Mouse (Mus musculus): ENCODE results near the gene Ppia.
A peak's percentile ranks its signal among the peaks of the same experiment; 100 is the strongest.
"Not testable (repeated sequence)": the region's sequence is repeated elsewhere in the genome, so short reads cannot be mapped to it uniquely, and the experiment has no call there.

Gene Ppia

GRCm38 (mm10) chr11:6404699-6405566 lies 10.3 kb upstream of the Ppia start:
- DNase-seq (ENCODE audit: low spot score in 2 of 2), result peak in 1 of 2 experiments; percentile 62

GRCm38 (mm10) chr11:6405591-6406081 lies 9.6 kb upstream of the Ppia start:
- DNase-seq (ENCODE audit: low spot score in 2 of 2), result no peak

DNA sequence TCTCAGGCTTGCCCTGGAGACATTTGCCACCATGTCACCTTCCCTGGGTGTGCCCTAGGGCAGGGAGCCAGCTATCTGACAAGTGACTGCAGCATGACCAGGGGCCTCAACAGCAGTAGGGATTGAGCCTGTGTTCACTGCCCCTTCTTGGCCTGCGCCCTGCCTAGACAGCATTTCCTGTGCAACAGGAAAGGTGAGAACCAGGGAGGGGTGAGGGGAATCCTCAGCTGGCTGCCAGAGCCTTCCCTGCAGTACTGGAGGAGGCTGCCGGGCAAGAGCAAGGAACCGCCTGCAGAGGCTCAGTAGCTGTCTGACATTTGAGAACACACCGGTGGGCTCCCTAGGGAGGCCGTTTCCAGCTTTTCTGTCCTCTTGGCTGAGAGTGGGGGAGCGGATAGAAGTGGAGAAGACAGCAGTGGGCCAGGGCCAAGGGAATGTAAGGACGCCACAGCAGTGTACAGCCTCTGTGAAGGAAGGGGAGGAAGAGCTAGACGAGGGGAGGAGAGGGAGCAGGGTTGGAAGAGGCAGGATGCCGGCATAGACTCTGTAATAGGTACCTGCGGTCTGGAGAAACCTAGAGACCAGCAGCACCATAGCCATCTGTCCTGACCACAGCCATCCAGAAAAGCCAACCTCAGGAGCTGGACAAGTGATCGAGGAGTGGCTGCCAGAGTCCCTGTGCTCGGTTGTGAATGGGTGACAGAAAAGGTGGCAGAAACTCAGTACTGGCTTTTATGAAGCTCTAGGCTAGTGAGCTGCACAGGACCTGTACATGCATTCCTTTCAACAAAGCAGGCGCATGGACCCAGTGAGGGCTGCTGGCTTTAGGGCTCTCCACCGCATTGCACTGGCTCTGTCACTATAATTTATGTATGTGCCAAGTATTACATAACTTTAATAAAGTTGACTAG lies 8.7 kb upstream of the Ppia start:
- DNase-seq (ENCODE audit: low spot score in 2 of 2), result peak in 1 of 2 experiments; percentile 28

DNA sequence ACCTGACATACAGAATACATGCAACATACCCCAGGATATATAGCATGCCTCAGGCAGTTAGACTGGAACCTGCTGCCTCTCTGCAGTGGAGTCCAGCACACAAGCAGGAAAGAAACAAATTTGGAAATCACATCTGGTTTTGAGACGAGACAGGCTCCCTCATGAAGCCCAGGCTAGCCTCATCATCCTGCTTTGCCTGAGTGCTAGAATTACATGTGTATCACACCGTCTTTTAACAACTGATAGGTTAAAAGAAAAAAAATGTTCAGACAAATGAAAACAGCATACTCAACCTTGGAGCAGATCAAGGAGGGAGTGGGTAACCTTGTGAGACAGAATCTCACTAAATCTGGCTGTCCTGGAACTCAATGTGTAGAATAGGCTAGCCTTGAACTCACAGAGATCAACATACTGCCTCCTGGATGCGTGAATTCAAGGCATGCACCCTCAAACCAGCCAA lies 8.1 kb upstream of the Ppia start:
- no peak for DNase-seq (ENCODE audit: low spot score in 2 of 2)

DNA sequence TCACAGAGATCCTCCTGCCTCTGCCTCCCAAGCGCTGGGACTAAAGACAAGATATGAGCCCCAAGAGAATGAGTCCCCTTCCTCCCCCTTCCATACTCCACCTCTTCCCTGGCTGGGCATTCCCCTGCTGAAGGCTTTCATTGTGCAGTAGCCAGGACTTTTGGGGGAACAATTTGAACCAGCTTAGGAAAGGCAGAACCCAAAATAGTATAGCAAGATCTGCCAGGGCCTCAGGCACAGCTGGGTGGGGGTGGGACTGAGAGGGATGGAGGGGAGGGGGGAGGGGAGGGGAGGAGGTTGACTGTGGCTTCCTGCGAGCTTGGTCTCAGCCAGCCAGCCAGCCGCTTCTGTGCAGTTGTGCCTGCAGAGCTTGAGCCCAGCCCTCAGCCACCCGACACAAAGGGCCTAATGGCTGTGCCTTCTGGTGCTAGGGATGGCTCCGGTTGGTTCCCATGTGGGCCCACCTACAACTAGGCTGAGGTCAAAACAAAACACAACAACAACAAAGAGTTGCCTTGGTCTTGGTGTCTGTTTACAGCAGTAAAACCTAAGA lies 5.1 kb upstream of the Ppia start:
- DNase-seq (ENCODE audit: low spot score in 2 of 2), result no peak

- not testable (repeated sequence) for DNase-seq (ENCODE audit: low spot score in 2 of 2)
Measured at GRCm38 (mm10) chr11:6410755-6411154, 4.5 kb upstream of the Ppia start.

DNA sequence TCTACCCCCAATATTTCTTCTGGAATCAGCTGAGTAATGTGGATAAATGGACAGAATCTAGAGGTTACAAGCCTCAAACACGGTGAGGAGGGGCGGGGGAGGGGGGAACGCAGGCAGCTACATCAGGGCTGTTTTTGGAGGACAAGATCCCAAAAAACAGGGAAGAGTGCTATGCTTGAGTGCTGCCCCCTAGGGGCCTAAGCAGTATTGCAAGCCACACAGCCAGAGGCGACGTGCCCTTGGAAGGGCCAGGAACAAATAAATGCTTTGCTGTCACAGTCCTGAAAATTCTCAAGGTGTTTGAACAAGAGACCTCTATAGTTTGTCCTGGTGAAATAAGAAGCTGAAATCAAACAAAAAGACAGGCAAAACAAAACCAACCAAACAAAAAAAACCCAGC lies 3.6 kb upstream of the Ppia start:
- DNase-seq (ENCODE audit: low spot score in 2 of 2), result peak; percentile 56 to 85

GRCm38 (mm10) chr11:6413264-6413663 lies 2.0 kb upstream of the Ppia start:
- no peak for DNase-seq (ENCODE audit: low spot score in 2 of 2)

DNA sequence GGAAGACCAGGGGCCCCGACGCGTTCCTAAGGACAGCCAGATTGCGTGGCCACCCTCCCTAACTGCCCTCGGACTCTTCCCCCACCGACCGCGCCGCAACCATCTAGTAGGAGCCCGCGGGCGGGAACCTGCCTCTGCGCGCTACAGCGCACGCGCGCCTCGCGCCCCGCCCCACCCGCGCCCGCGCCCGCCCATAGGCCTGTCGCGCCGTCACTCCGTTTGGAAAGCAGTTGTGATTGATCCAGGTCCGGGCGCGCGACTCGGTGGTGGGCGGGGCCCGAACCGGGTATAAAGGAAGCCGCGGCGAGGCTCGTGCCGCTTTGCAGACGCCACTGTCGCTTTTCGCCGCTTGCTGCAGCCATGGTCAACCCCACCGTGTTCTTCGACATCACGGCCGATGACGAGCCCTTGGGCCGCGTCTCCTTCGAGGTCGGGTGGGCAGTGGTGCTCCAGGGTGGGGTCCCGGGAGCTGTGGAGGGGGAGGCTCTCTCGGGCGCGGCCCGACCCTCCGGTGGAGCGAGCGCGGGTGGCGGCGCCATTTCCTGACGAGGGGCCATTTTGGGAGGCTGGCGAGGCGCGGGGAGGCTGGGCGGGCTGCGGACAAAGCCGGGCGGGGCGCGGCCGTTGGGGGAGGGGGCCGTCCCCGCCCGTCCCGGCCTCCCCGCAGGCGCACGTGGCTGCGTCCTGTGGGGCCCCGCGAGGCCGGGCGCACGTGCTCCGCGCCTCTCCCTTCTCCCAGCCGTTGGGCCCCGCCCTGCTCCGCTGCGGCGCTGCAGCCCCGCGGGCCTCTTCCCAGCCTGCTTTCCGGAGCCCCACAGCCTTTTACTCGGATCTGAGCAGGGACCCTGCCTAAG lies 535 bp downstream of the Ppia start:
- peak; percentile 99 to 100 for DNase-seq (ENCODE audit: low spot score in 2 of 2)

- peak; percentile 77 to 84 for DNase-seq (ENCODE audit: low spot score in 2 of 2)
Measured at GRCm38 (mm10) chr11:6416405-6417034, 1.3 kb downstream of the Ppia start.

GRCm38 (mm10) chr11:6417069-6417468 lies 1.8 kb downstream of the Ppia start:
- no peak for DNase-seq (ENCODE audit: low spot score in 2 of 2)

- DNase-seq (ENCODE audit: low spot score in 2 of 2), result no peak
Measured at GRCm38 (mm10) chr11:6417490-6417889, 2.2 kb downstream of the Ppia start.

GRCm38 (mm10) chr11:6418751-6419150 lies 3.5 kb downstream of the Ppia start:
- DNase-seq (ENCODE audit: low spot score in 2 of 2), result no peak

DNA sequence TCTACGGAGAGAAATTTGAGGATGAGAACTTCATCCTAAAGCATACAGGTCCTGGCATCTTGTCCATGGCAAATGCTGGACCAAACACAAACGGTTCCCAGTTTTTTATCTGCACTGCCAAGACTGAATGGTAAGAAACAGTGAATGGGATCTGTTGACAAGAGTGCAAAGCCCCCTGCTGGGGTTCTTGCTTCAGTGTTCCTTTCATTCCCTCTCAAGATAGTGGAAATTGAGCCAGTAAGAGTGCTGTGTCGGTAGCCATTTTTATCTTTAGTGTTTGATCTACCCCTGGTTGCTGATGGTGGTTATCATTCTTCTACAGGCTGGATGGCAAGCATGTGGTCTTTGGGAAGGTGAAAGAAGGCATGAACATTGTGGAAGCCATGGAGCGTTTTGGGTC lies 3.9 kb downstream of the Ppia start:
- DNase-seq (ENCODE audit: low spot score in 2 of 2), result not testable (repeated sequence)

DNA sequence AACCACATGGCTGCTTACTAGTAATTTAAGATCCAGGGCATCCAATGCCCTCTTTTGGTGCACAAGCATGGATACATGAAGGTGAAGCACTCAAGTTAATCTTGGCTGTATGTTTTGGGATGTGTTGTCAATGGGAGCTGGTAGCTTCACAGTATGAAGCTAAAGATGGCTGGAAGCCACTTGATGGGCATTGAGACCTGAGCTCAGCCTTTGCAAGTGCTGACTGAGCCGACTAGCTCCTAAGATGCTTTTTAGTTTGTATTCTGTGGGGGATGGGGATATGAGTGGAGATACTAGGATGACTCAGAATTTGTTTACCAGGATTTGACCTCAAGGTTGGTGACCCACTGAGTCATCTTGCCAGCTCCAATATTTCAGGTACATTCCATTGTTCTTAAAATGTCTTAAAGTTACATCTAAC lies 5.0 kb downstream of the Ppia start:
- DNase-seq (ENCODE audit: low spot score in 2 of 2), result no peak

- no peak for DNase-seq (ENCODE audit: low spot score in 2 of 2)
Measured at GRCm38 (mm10) chr11:6420722-6421350, 5.6 kb downstream of the Ppia start.

GRCm38 (mm10) chr11:6430186-6430585 lies 14.9 kb downstream of the Ppia start:
- no peak for DNase-seq (ENCODE audit: low spot score in 2 of 2)

DNA sequence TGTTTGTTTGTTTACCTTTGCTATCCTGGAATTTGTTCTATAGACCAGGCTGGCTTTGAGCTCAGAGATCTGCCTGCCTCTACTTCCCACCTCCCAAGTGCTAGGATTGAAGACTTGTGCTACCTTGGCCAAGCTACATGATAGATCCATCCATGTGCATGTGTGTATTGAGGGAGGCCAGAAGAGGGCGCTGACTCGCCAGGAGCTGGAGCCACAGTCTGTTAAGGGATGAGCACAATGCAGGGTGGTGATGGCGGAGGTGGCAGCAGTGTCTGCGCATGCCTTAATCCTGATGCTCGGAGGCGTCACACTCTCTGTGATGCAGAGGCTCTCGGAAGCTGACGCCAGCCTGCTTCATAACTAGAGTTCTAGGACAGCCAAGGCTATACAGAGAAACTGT lies 21.2 kb downstream of the Ppia start:
- DNase-seq (ENCODE audit: low spot score in 2 of 2), result peak; percentile 29 to 57

DNA sequence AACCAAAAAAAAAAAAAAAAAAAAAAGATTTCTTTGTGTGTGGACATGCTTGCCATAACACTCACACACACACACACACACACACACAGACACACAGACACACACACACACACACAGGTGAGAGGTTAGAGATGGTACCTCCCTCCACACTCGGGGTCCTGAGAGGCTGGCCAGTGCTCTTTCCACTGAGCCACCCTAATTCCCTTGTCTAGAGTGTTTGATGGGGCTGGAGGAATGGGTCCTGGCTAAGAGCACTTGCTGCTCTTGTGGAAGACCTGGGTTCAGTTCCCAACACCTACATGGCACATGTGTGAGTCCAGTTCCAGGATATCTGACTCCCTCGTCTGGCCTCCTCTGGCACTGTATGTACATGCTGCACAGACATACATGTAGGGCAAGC lies 22.4 kb downstream of the Ppia start:
- DNase-seq (ENCODE audit: low spot score in 2 of 2), result no peak

DNA sequence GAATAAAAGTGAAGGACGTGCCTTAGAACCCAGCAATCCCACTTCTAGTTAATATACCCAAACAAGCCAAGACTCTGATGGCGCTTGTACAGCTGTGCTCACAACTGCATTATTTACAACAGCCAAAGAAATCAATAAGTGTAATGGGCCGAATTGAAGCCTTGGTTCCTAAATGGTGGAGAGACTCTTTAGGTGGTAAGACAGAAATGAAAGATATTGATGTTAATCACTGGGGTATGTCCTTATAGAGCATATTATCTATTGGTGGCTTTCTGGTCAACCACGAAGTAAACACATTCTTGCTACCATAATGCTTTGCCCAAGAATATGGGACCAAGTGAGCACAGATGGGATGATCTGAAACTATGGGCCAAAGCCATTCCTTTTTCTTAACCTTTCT lies 24.9 kb downstream of the Ppia start:
- DNase-seq (ENCODE audit: low spot score in 2 of 2), result no peak

Data from cerebellum, postnatal 4 days (tissue).